Mouse (Mus musculus) liver, embryonic 15.5 days (tissue): Measurements from ENCODE around the gene Agap1. TPM values are rescaled to one million over a fixed set of nuclear protein-coding genes. Genes with fewer than 3 reads are reported as not detected.

Source experiments
- ATAC-seq: fragments of 200-750 bp; cut with Nextera tagmentation; 2 replicates; pipeline ENCODE4 v1.8.0; 2017; ENCODE audit warnings: moderate number of reproducible peaks, mild to moderate bottlenecking, moderate library complexity; ENCODE audit not compliant: insufficient read depth
- H3K27ac ChIP-seq: fragments of 300-500 bp; sonication (generic); replicated peaks from 2 replicates; pipeline ENCODE4 v1.5.1; 2015; ENCODE audit warnings: mild to moderate bottlenecking, inconsistent platforms
- H3K27me3 ChIP-seq: fragments of 300-500 bp; sonication (generic); 2 replicates; pipeline ENCODE4 v1.6.1; 2015; ENCODE audit warnings: mild to moderate bottlenecking, inconsistent platforms
- H3K36me3 ChIP-seq: fragments of 300-500 bp; sonication (generic); replicated peaks from 2 replicates; pipeline ENCODE4 v1.6.1; 2015; ENCODE audit warnings: moderate library complexity, mild to moderate bottlenecking, inconsistent platforms
- H3K4me1 ChIP-seq: fragments of 300-500 bp; sonication (generic); replicated peaks from 2 replicates; pipeline ENCODE4 v1.6.1; 2015; ENCODE audit warnings: inconsistent platforms
- H3K4me2 ChIP-seq: fragments of 300-500 bp; sonication (generic); 2 replicates; pipeline ENCODE4 v1.6.1; 2015; ENCODE audit warnings: moderate library complexity, mild to moderate bottlenecking, inconsistent platforms
- H3K4me3 ChIP-seq: fragments of 300-500 bp; sonication (generic); replicated peaks from 2 replicates; pipeline ENCODE4 v1.5.1; 2015; ENCODE audit warnings: mild to moderate bottlenecking, inconsistent platforms
- H3K9ac ChIP-seq: fragments of 300-500 bp; sonication (generic); 2 replicates; pipeline ENCODE4 v1.6.1; 2015; ENCODE audit warnings: moderate library complexity, mild to moderate bottlenecking, inconsistent platforms
- H3K9me3 ChIP-seq: fragments of 300-500 bp; sonication (generic); replicated peaks from 2 replicates; pipeline ENCODE4 v1.6.1; 2016; ENCODE audit warnings: inconsistent platforms
- WGBS: fragments of 180-500 bp; shearing (Covaris S2); methylation state at CpG from one replicate; pipeline ENCODE4 v1.1.7; 2015; ENCODE audit warnings: mixed read lengths; ENCODE audit not compliant: insufficient replicate concordance; 5-methylcytosine and 5-hydroxymethylcytosine counted together
- polyA plus RNA-seq: library from polyadenylated mRNA; unstranded; fragments of >200 nt; fragmentation: Nextera tagmentation; extraction: Ambion mirVana; gene quantifications from 2 replicates; pipeline ENCODE4 v1.2.1, GENCODE M21; 2015

Agap1 gene
- polyA plus RNA-seq, 1 experiment from 2014 or later, result 1.3 TPM

DNA sequence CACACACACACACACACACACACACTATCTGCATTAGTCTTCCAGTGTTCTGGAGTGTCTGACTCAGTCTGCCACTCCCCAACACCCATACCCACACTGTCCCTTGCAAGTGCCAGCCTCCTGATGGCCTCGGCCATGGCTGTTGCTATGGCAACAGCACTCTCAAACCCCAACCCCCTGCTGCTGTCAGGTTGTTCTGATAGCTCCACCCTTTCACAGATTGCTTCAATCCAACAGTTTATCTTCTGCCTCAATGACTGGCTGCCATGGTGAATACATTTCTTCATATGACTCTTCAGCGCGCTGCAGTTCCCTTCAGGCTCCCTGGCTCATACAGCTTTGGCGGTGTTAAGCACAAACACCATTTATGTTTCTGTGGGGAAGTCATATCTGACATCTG lies 315.0 kb downstream of the Agap1 start:
- Histone ChIP-seq H3K27ac (no peak overlapping the region), H3K27me3 (no peaks in the 10 kb centered on the region), H3K9me3 (no peaks in the 10 kb centered on the region), H3K4me1 (no peaks in the 10 kb centered on the region), H3K4me3 (no peak overlapping the region), H3K4me2 (no peak overlapping the region), H3K9ac (no peak overlapping the region), H3K36me3 (no peaks in the 10 kb centered on the region)
- ATAC-seq, result no peak
- 81% methylated on average over 4 of the region's 4 CpGs for WGBS

GRCm38 (mm10) chr1:89770298-89770697 lies 315.7 kb downstream of the Agap1 start:
- Histone ChIP-seq H3K9ac (no peak overlapping the region), H3K4me3 (no peak overlapping the region), H3K27me3 (no peaks in the 10 kb centered on the region), H3K4me2 (no peak overlapping the region), H3K36me3 (no peaks in the 10 kb centered on the region), H3K4me1 (no peaks in the 10 kb centered on the region), H3K9me3 (no peaks in the 10 kb centered on the region), H3K27ac (no peak overlapping the region)
- ATAC-seq, result no peak
- 63% methylated on average over 1 of the region's 1 CpGs for WGBS

DNA sequence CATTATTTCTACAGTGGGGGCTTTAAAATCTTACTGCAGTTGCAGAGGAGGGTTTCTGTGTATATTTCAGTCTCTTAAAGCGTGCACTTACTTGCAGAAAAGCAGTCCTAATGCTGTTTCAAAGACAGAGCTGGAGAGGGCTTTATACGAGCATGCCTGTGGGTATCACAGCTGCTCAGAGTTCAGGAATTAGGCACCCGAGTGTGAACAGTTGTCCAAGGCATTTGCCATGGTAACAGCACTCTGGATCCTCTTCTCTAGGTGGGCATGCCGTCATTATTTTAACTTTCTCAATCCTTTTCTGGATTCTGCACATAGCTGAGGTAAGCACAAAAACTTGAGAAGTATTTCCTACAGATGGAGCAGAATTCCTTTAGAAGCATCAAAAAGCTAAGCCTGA lies 321.1 kb downstream of the Agap1 start:
- no peak overlapping the region for H3K27ac ChIP-seq
- H3K36me3 ChIP-seq, result no peaks in the 10 kb centered on the region
- H3K9me3 ChIP-seq, result no peaks in the 10 kb centered on the region
- 45% methylated on average over 4 of the region's 4 CpGs for WGBS
- no peak for ATAC-seq
- H3K4me2 ChIP-seq, result no peak overlapping the region
- no peak overlapping the region for H3K4me3 ChIP-seq
- no peaks in the 10 kb centered on the region for H3K27me3 ChIP-seq
- no peaks in the 10 kb centered on the region for H3K4me1 ChIP-seq
- no peak overlapping the region for H3K9ac ChIP-seq

DNA sequence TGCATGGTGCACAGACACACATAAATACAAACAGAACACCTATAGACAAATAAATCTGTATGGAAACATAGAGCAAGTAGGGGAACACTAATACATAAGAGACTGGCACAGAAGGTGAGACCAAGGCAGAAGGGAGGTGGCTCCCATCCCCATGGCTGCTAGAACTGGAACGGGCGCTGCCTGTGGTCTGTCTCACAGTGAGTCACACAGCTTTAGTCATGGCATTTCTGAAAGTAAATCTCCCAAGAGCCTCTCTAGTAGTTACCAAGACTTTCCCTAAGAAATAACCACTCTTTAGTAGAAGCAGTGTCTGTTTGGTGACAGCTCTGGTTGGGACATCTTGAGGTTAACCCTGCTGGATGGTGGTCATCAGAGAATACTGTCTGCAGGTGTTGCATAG lies 326.1 kb downstream of the Agap1 start:
- Histone ChIP-seq H3K36me3 (no peaks in the 10 kb centered on the region), H3K9ac (no peak overlapping the region), H3K4me2 (no peak overlapping the region), H3K4me3 (no peak overlapping the region), H3K9me3 (no peaks in the 10 kb centered on the region), H3K27ac (no peak overlapping the region), H3K27me3 (no peaks in the 10 kb centered on the region), H3K4me1 (no peaks in the 10 kb centered on the region)
- no peak for ATAC-seq
- 74% methylated on average over 2 of the region's 2 CpGs for WGBS

GRCm38 (mm10) chr1:89781861-89782260 lies 327.3 kb downstream of the Agap1 start:
- ATAC-seq, result no peak
- no peaks in the 10 kb centered on the region for H3K27me3 ChIP-seq

GRCm38 (mm10) chr1:89786793-89787192 lies 332.2 kb downstream of the Agap1 start:
- H3K9me3 ChIP-seq, result no peaks in the 10 kb centered on the region

More at GRCm38 (mm10) chr1:89781861-89782260, 327.3 kb downstream of the Agap1 start:
- Histone ChIP-seq H3K9me3 (no peaks in the 10 kb centered on the region), H3K9ac (no peak overlapping the region), H3K4me2 (no peak overlapping the region), H3K4me3 (no peak overlapping the region), H3K4me1 (no peaks in the 10 kb centered on the region), H3K36me3 (no peaks in the 10 kb centered on the region), H3K27ac (no peak overlapping the region)
- WGBS, result 53% methylated on average over 8 of the region's 8 CpGs

GRCm38 (mm10) chr1:89798724-89799123 lies 344.1 kb downstream of the Agap1 start:
- H3K36me3 ChIP-seq, result no peaks in the 10 kb centered on the region
- H3K4me2 ChIP-seq, result no peak overlapping the region
- WGBS, result 79% methylated on average over 14 of the region's 14 CpGs
- no peaks in the 10 kb centered on the region for H3K4me1 ChIP-seq
- H3K4me3 ChIP-seq, result no peak overlapping the region
- no peak overlapping the region for H3K27ac ChIP-seq
- H3K27me3 ChIP-seq, result no peaks in the 10 kb centered on the region
- H3K9me3 ChIP-seq, result no peaks in the 10 kb centered on the region
- H3K9ac ChIP-seq, result no peak overlapping the region
- ATAC-seq, result no peak

More at GRCm38 (mm10) chr1:89786793-89787192, 332.2 kb downstream of the Agap1 start:
- Histone ChIP-seq H3K4me2 (no peak overlapping the region), H3K4me3 (no peak overlapping the region), H3K27ac (no peak overlapping the region), H3K9ac (no peak overlapping the region), H3K27me3 (no peaks in the 10 kb centered on the region), H3K36me3 (0 out of 2 replicates have a peak, but pooled peaks cover 3% of the 10 kb centered on the region), H3K4me1 (no peaks in the 10 kb centered on the region)
- no peak for ATAC-seq
- 30% methylated on average over 6 of the region's 6 CpGs for WGBS

DNA sequence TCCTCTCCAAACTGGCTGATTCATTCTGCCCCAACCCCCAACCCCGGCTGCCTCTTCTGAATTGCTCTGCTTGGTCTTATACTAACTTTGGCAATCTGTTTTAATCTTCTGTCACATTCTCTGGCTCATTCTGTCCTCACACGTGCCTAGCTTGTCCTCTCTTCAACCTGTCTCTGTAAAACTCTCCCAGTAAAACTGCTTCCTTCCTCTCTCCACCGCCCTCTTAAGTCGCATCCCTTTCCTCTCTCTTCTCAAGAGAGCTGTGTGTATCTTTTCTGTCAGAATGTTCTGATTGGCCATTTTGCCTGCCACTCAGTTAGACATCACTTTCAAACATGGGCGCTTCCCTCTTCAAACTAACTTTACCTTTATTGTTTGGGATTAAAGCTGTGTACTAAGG lies 346.9 kb downstream of the Agap1 start:
- H3K9ac ChIP-seq, result no peak overlapping the region
- no peak for ATAC-seq
- H3K4me3 ChIP-seq, result no peak overlapping the region
- H3K4me2 ChIP-seq, result no peak overlapping the region
- no peaks in the 10 kb centered on the region for H3K4me1 ChIP-seq
- 39% methylated on average over 5 of the region's 5 CpGs for WGBS
- no peak overlapping the region for H3K27ac ChIP-seq
- H3K27me3 ChIP-seq, result no peaks in the 10 kb centered on the region
- H3K9me3 ChIP-seq, result no peaks in the 10 kb centered on the region
- no peaks in the 10 kb centered on the region for H3K36me3 ChIP-seq

GRCm38 (mm10) chr1:89804981-89805380 lies 350.4 kb downstream of the Agap1 start:
- H3K27me3 ChIP-seq, result no peaks in the 10 kb centered on the region
- H3K4me3 ChIP-seq, result no peak overlapping the region
- H3K4me1 ChIP-seq, result no peaks in the 10 kb centered on the region
- 77% methylated on average over 7 of the region's 7 CpGs for WGBS
- no peaks in the 10 kb centered on the region for H3K9me3 ChIP-seq
- H3K36me3 ChIP-seq, result no peaks in the 10 kb centered on the region
- no peak overlapping the region for H3K9ac ChIP-seq
- no peak overlapping the region for H3K4me2 ChIP-seq
- no peak overlapping the region for H3K27ac ChIP-seq
- no peak for ATAC-seq

GRCm38 (mm10) chr1:89812816-89813215 lies 358.2 kb downstream of the Agap1 start:
- H3K9me3 ChIP-seq, result no peaks in the 10 kb centered on the region
- no peak for ATAC-seq
- H3K36me3 ChIP-seq, result no peaks in the 10 kb centered on the region
- no peaks in the 10 kb centered on the region for H3K27me3 ChIP-seq
- 67% methylated on average over 8 of the region's 8 CpGs for WGBS
- no peaks in the 10 kb centered on the region for H3K4me1 ChIP-seq
- H3K4me2 ChIP-seq, result no peak overlapping the region
- H3K4me3 ChIP-seq, result no peak overlapping the region
- H3K27ac ChIP-seq, result no peak overlapping the region
- H3K9ac ChIP-seq, result no peak overlapping the region

DNA sequence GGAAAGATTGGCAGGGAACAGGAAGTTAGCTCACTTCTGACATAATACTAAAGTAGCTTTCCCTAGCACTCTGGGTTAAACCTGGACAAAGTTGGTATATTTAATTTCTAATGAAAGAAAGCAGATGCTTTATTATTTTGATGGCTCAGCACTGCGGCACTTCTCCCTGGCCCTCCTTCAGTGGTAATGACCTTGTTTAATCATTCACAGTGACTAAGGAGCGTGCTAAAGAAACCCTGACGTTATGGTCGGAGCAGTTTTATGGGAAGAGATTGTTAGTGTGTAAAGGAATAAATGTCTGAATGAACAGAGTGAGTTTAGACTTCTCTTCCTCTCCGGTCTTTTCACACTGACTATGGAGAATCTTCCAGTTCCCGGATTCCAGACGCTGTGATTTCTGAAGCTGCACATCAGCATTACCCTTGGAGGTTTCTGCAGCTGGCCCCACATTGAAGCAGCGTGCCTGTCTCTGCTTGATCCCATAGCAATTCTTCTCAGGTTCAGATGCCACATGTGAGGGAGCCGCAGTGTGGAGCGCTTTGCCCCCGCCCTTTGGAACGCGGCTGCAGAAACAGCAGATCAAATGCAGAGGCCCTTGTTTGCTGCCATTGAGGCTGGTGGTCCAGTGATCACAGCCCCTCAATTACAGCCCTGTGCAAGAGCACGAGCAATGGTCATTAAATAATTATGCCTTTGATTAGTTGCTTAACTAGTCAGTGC lies 362.0 kb downstream of the Agap1 start:
- ATAC-seq, result no peak
- Histone ChIP-seq H3K4me2 (no peak overlapping the region), H3K9me3 (no peaks in the 10 kb centered on the region), H3K36me3 (no peaks in the 10 kb centered on the region), H3K27me3 (no peaks in the 10 kb centered on the region), H3K4me1 (no peaks in the 10 kb centered on the region), H3K9ac (no peak overlapping the region), H3K27ac (no peak overlapping the region), H3K4me3 (no peak overlapping the region)
- WGBS, result 72% methylated on average over 14 of the region's 14 CpGs

GRCm38 (mm10) chr1:89821822-89822221 lies 367.2 kb downstream of the Agap1 start:
- Histone ChIP-seq H3K36me3 (no peaks in the 10 kb centered on the region), H3K27me3 (no peaks in the 10 kb centered on the region), H3K27ac (no peak overlapping the region), H3K4me3 (no peak overlapping the region), H3K9me3 (no peaks in the 10 kb centered on the region), H3K4me1 (no peaks in the 10 kb centered on the region), H3K4me2 (no peak overlapping the region), H3K9ac (no peak overlapping the region)
- no peak for ATAC-seq
- 64% methylated on average over 4 of the region's 4 CpGs for WGBS
